Mouse (Mus musculus) intestine, postnatal 0 days (tissue): ENCODE measurements at regions not wholly inside any gene's neighbourhood (a gene's known extent, or its start where the extent isn't known, plus 50 kb on each side); places are given as distances from the start of the nearest gene placed in this dataset.

Source experiments
- ATAC-seq: fragments of 200-750 bp; cut with Nextera tagmentation; 2 replicates; pipeline ENCODE4 v1.8.0; 2017; ENCODE audit warnings: mild to moderate bottlenecking, moderate TSS enrichment, moderate library complexity
- H3K27ac ChIP-seq: fragments of 300-500 bp; sonication (generic); 2 replicates; pipeline ENCODE4 v1.5.1; 2014; ENCODE audit warnings: mild to moderate bottlenecking, low read depth, low read length, moderate library complexity
- H3K27me3 ChIP-seq: fragments of 300-500 bp; sonication (generic); replicated peaks from 2 replicates; pipeline ENCODE4 v1.6.1; 2014; ENCODE audit warnings: low read length, mixed read lengths; ENCODE audit not compliant: control insufficient read depth, insufficient read depth
- H3K36me3 ChIP-seq: fragments of 300-500 bp; sonication (generic); 2 replicates; pipeline ENCODE4 v1.6.1; 2014; ENCODE audit warnings: mild to moderate bottlenecking, moderate library complexity; ENCODE audit not compliant: control insufficient read depth, insufficient read depth
- H3K4me1 ChIP-seq: fragments of 300-500 bp; sonication (generic); replicated peaks from 2 replicates; pipeline ENCODE4 v1.6.1; 2014; ENCODE audit warnings: antibody characterized with exemption, low read length, mixed read lengths; ENCODE audit not compliant: control insufficient read depth, insufficient read depth
- H3K4me2 ChIP-seq: fragments of 300-500 bp; sonication (generic); replicated peaks from 2 replicates; pipeline ENCODE4 v1.6.1; 2014; ENCODE audit warnings: low read depth, mild to moderate bottlenecking, moderate library complexity
- H3K4me3 ChIP-seq: fragments of 300-500 bp; sonication (generic); 2 replicates; pipeline ENCODE4 v1.5.1; 2014; ENCODE audit warnings: low read depth, low read length
- H3K9ac ChIP-seq: fragments of 300-500 bp; sonication (generic); 2 replicates; pipeline ENCODE4 v1.6.1; 2014; ENCODE audit warnings: mild to moderate bottlenecking, low read depth, low read length
- H3K9me3 ChIP-seq: fragments of 300-500 bp; sonication (generic); 2 replicates; pipeline ENCODE4 v1.6.1; 2016; ENCODE audit warnings: mixed run types; ENCODE audit not compliant: control insufficient read depth
- CTCF ChIP-seq: sonication (generic); IDR thresholded peaks from 2 replicates; pipeline ENCODE4 v1.5.1; 2016; ENCODE audit warnings: low read depth, mild to moderate bottlenecking, control low read depth, antibody characterized with exemption, moderate library complexity
- WGBS: fragments of 180-500 bp; shearing (Covaris S2); extraction: QIAGEN DNeasy Blood & Tissue Kit; methylation state at CpG from one replicate; pipeline ENCODE4 v1.1.7; 2014; 5-methylcytosine and 5-hydroxymethylcytosine counted together

DNA sequence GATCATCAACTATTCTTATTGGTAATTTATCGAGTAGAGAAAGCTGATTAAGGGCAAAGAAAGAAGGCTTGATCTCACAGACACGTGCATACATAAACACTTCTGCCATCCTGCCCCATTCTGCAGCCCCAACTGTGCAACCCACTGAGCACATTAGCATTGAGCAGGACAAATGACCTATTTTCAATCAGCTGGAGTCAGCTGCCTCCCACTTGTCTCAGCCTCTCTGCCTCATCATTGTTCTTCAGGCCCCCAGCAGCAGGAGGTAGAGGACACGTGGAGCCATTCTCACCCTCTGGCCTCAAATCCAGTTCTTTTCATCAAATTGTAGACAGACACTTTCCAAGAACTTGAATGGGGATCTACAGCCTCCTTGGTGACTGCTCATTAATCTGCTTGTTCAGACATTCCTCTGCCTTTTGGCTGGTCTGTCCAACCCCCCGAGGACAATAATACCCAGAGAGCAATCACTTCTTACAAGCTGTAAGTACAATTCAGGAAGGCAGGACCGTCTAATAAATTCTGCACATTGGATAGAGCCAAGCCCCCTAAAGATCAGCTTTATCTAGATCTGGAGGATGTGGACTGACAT lies 690.0 kb downstream of the Pkhd1 start:
- 60% methylated on average over 5 of the region's 5 CpGs for WGBS
- no peaks in the 10 kb centered on the region for H3K36me3 ChIP-seq
- no peak overlapping the region for H3K4me2 ChIP-seq
- H3K4me1 ChIP-seq: no peaks in the 10 kb centered on the region
- ATAC-seq: no peak
- no peak for TF ChIP-seq CTCF
- H3K27ac ChIP-seq: no peak overlapping the region
- no peaks in the 10 kb centered on the region for H3K9me3 ChIP-seq
- no peak overlapping the region for H3K9ac ChIP-seq
- no peak overlapping the region for H3K4me3 ChIP-seq
- no peaks in the 10 kb centered on the region for H3K27me3 ChIP-seq

DNA sequence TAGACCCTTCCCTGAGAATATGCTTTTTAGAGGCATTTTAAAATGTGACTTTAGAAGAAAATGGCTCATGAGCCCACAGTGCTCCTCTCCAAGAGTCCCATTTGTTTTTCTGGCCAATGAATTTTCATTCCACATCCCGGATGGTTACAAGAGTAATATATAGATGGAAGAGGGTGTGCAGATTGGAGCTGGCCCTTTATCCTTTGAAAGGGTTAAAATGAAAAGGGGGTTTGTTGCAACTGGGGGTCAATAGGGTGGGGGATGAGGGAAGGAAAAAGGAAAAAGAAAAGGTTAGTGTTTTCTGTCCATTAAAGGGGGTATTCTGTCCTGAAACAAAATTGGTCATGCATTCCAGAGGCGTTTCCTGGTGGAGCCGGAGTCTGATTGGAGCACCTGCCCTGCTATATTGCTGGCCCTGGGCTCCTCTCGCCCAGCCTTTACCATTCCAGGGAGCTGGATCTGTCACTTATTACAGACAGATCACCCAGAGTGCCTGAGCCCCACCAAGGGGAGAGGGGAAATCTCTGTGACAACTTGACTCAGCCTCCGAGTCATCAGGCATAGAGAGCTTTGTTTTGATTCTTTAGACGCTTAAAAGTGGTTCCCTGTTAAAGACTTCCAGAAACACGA lies 666.7 kb downstream of the Pkhd1 start:
- WGBS: 52% methylated on average over 7 of the region's 7 CpGs
- Histone ChIP-seq H3K4me2 (no peak overlapping the region), H3K36me3 (no peaks in the 10 kb centered on the region), H3K27me3 (no peaks in the 10 kb centered on the region), H3K4me1 (no peaks in the 10 kb centered on the region), H3K27ac (no peak overlapping the region), H3K9ac (no peak overlapping the region), H3K4me3 (no peak overlapping the region), H3K9me3 (no peaks in the 10 kb centered on the region)
- no peak for TF ChIP-seq CTCF
- ATAC-seq: no peak

- no peak overlapping the region for H3K9ac ChIP-seq
- 69% methylated on average over 8 of the region's 8 CpGs for WGBS
- H3K4me1 ChIP-seq: no peaks in the 10 kb centered on the region
- no peaks in the 10 kb centered on the region for H3K27me3 ChIP-seq
- no peak for ATAC-seq
- H3K9me3 ChIP-seq: no peaks in the 10 kb centered on the region
- no peaks in the 10 kb centered on the region for H3K36me3 ChIP-seq
- H3K27ac ChIP-seq: no peak overlapping the region
- H3K4me3 ChIP-seq: no peak overlapping the region
- H3K4me2 ChIP-seq: no peak overlapping the region
- TF ChIP-seq CTCF: no peak
Measured at GRCm38 (mm10) chr1:19951680-19952248, 666.1 kb downstream of the Pkhd1 start.

- H3K4me1 ChIP-seq: no peaks in the 10 kb centered on the region
- no peak overlapping the region for H3K4me3 ChIP-seq
- ATAC-seq: no peak
- H3K36me3 ChIP-seq: no peaks in the 10 kb centered on the region
- H3K4me2 ChIP-seq: no peak overlapping the region
- no peaks in the 10 kb centered on the region for H3K9me3 ChIP-seq
- no peaks in the 10 kb centered on the region for H3K27me3 ChIP-seq
- WGBS: 39% methylated on average over 4 of the region's 4 CpGs
- no peak overlapping the region for H3K9ac ChIP-seq
- peak; percentile 27; the same call in 1 of the 2 replicates for TF ChIP-seq CTCF
- H3K27ac ChIP-seq: no peak overlapping the region
Measured at GRCm38 (mm10) chr1:19973364-19973763, 644.5 kb downstream of the Pkhd1 start.

- WGBS: 16% methylated on average over 2 of the region's 2 CpGs
- no peak overlapping the region for H3K27ac ChIP-seq
- H3K9ac ChIP-seq: no peak overlapping the region
- no peak overlapping the region for H3K4me3 ChIP-seq
- no peaks in the 10 kb centered on the region for H3K27me3 ChIP-seq
- ATAC-seq: no peak
- H3K4me2 ChIP-seq: no peak overlapping the region
- TF ChIP-seq CTCF: no peak
- H3K4me1 ChIP-seq: no peaks in the 10 kb centered on the region
- no peaks in the 10 kb centered on the region for H3K36me3 ChIP-seq
- H3K9me3 ChIP-seq: no peaks in the 10 kb centered on the region
Measured at GRCm38 (mm10) chr1:19973981-19974380, 643.9 kb downstream of the Pkhd1 start.

GRCm38 (mm10) chr1:19975436-19975835 lies 642.4 kb downstream of the Pkhd1 start:
- Histone ChIP-seq H3K4me3 (no peak overlapping the region), H3K36me3 (no peaks in the 10 kb centered on the region), H3K9me3 (no peaks in the 10 kb centered on the region), H3K27me3 (no peaks in the 10 kb centered on the region), H3K9ac (no peak overlapping the region), H3K4me2 (no peak overlapping the region), H3K4me1 (no peaks in the 10 kb centered on the region), H3K27ac (no peak overlapping the region)
- no peak for ATAC-seq
- no peak for TF ChIP-seq CTCF
